Mouse (Mus musculus) c-Kit-negative CD71-positive TER-119-positive erythroid progenitor cells, embryonic 14.5 days (primary cell): Measurements from ENCODE around the gene Arhgap45.
"Not testable (repeated sequence)": the region's sequence is repeated elsewhere in the genome, so short reads cannot be mapped to it uniquely, and the experiment has no call there.

Experiments
- DNase-seq: peaks from one replicate; pipeline ENCODE4 v3.0.0-alpha.2; 2013; ENCODE audit warnings: low read depth, low spot score

Arhgap45 gene

DNA sequence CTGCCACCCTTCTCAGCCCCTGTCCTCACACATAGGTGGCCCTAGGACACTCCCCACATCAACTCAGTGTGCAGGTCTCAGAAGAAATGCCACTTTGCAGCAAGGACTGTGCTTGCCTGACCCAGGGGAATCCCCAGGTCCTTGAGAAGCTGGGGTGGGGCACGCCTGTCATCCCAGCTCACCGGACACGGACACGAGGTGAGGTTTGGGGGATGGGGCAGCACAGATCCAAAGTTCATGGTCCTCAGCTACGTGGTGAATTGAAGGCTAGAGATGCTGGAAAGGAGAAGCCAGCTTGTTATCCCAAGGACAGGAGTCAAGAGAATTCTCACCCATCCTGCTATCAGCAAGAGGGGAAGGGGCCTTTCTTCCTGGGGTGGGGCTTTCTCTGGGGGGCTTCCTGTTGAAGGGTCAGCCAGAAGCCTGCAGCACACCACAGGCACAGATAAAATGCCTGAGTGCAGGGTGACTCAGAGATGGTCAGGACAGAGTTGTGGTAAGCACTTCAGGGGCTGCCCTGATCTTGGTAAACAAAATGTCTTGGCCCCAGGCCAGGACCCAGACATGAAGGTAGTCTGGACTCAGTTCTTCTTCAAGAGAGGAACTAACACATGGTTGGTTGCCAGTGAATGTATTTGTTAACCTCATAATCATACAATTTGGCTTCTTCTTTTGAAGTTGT is 16.5 kb downstream of the Arhgap45 start:
- DNase-seq, result no peak

DNA sequence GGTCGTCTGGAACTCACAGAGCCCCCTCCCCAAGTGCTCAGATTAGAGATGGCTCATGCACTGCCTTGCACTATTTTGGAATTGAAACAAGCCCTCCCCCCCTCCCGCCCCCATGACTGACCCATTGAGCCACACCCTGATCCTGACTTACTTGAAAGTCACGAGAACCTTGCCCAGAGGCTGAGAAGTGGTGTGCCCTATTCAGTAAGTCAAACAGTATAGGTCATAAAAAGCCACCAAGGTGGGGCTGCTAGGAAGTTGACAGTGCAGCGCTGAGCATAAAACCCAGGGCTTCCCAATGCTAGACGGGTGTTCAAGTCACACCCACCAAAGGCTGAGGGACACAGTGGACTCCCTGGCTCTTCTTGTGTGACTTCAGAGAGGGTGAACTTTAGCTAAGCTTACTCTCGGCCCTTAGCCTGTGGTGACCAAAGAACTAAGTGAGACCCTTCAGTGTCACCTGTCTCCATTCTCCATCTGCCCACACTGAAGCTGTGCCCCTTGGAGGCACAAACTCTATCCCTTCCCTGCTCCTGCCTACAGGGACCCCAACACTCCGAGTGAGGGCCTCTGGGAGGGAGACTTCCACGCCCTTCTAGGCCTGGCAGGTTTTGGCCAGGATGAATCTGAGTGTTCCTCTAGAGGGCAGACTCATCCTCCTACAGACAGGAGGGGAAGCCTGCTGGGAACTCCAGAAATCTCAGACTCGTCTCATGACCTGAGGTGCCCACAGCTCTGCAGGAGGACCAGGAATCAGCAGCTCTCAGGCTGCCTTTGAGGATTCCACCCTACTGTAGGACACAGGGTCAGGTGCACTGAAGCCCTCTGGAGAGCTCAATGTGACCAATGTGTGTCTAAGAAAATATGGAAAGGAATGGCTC is 17.3 kb downstream of the Arhgap45 start:
- no peak for DNase-seq

DNA sequence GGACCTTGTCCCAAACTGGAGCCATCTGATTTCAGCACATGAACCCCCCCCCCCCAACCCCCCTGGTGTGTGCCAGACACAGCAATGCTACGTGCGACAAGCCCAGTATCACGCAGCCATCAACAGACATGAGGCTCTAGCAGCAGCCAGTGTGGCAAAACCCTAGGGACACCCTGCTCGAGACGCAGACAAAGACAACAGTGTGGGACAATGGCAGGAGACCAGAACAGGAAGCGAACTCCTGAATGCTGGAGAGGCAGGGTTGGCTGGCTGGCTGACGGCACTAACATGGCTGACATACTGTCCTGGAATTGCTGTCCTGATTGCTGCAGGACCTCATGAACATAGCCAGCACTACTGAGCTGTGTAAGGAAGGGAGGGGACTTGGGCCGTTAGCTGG is 18.7 kb downstream of the Arhgap45 start:
- DNase-seq, result no peak

DNA sequence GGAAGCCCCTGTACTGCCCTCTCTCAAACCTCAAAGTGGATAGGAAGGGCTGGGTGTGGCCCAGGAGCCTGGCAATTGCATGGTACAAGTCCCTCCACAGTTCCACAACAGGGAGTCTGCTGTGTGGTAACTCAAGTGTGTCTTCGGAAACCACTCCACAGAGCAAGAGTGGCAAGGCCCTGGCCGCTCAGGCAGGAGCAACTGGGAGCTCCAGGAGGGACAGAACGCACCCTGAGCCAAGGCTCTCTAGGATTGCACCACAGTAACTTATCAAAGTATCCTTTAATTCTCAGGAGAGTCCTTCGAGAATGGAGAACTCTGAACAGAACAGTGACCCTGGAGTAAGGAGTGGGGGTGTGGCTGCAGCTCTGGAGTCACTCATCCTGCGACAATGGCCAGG is 19.2 kb downstream of the Arhgap45 start:
- DNase-seq, result no peak

DNA sequence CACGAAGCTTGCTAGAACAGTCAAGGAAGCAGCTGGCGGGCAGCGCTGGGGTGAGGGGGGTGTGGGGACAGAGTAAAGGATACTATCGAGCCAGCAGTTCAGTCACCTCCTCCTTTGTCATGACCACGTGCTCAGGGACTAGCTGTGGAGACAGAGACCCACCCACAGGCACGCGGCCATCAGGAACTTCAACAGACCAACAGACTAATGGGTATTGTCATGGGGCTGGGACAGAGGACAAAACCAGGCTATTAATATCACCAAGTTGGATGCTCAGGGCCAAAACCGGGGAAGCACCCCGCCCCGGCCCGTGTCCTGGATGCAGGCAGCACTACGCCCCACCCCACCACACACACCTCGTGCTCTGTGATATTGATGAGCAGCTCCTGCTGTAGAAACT is 20.4 kb downstream of the Arhgap45 start:
- DNase-seq, result no peak

DNA sequence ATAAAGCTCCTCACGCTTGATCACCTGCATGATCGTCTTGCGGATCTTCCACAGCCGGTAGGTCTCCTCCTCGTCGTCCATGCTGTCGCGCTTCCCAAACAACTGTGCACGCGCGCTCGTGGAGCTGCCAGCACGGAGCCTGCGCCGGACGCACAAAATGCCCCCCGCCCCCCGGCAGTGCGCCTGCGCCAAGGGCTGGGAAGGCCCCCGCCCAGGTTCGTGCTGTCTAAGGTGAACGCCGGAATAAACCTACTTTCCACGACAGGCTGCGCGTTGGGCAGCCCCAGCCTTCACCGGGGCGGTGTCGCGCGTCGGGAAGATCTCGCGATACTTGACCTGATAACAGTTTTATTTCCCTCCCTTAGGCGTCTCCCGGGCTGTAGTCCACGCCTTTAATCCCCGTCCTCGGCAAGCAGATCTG is 23.1 kb downstream of the Arhgap45 start, which contains the start of gene Polr2e:
Gene Polr2e, minus strand, starts transcription at position 237 of the 421 bp plus-strand sequence.
- peak; percentile 96 for DNase-seq

DNA sequence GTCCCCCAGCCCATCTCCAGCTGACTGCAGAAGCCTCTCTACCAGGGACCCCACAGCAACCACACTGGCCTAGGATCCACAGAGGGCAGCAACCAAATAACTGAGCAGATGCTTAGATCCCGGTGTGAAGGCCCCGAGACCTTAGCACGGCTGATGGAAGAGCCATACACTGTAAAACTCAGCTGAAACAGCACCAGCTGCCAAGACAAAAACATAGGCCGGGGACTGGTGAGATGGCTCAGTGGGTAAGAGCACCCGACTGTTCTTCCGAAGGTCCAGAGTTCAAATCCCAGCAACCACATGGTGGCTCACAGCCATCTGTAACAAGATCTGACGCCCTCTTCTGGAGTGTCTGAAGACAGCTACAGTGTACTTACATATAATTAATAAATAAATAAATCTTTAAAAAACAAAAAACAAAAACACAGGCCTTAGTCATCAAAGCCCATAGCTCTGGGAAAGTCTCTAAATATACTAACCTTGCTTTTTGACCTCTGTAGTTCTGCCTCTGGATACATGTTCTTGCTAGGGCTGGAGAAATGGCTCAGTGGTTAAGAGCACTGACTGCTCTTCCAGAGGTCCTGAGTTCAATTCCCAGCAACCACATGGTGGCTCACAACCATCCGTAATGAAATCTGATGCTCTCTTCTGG is 25.1 kb downstream of the Arhgap45 start:
- not testable (repeated sequence) for DNase-seq

DNA sequence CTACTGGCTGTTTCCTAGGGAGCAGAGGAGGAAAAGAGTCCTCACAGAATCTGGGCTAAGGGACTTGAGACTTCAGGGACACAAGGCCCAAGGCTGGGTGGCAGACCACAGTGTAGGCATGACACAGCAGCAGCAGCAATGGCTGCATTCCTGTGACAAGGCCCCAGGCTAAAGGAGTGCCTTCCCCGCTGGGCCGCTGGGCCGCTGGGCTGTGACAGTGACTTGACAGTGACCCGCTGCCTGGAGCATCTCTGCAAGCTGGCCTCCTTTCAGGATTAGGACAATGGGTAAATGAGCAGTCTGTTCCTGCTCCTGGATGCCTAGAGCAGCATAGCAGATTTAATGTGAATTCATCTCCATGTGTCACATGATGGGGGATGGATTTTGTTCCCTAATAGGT is 27.6 kb downstream of the Arhgap45 start:
- DNase-seq, result no peak

DNA sequence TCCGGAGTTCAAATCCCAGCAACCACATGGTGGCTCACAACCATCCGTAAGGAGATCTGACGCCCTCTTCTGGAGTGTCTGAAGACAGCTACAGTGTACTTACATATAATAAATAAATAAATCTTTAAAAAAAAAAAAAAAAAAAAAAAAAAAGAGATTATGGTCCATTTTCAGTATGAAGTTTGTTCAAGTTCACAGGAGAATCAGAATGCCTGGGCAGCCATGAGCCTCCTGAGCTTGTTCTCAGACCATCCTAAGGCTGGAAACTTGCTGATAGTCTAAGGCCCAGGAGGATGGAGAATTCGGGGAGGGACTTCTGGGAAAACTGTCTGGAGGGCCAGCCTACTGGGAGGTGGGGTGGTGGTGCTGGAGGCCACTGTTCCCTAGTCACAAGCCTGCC is 28.9 kb downstream of the Arhgap45 start:
- DNase-seq, result not testable (repeated sequence)

DNA sequence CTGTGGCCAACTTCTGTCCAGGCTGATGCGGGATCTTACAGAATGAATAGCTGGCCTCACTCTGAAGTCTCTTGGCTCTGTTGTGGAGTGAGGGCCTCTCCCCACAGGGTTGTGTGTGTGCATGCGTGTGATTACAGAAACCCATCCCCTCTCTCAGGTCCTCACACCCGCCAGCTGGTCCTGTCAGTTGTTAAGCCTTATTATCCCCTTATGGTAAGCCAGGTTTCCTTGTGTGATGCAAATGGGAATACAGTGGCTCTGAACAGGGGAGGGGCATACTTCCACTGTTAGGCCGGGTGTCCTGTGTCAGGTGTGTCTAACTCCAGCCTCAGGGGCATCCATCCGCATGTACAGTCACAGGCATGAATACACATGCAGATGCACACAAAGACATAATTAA is 29.3 kb downstream of the Arhgap45 start:
- DNase-seq, result no peak

DNA sequence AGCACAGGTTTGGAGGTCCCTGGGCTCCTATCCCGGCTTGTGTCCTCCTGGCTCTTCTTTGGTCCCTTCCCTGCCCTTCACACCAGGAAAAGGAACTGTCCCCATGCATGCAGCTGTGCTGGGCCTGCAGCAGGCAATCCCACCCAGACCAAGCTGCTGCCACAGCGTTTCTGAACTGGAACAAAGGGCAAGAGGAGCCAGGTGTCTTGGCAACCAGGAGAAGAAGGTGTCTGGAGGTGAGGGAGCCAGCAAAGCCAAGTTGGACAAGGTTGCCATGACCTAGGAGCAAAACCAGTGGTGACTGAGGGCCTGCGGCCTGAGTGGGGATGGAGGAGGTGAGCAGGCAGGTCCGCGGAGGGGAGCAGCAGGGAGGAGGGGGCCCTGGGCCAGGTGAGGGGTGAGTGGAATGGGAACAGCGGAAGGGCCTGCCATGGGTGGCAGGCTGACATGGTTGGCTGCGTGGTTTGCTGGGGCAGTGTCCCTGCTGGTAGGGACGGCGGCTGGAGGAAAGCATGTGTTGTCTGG is 30.6 kb downstream of the Arhgap45 start, which contains the start of gene Gpx4:
Gene Gpx4, plus strand, starts transcription at position 126 of the 525 bp plus-strand sequence.
- DNase-seq, result no peak

DNA sequence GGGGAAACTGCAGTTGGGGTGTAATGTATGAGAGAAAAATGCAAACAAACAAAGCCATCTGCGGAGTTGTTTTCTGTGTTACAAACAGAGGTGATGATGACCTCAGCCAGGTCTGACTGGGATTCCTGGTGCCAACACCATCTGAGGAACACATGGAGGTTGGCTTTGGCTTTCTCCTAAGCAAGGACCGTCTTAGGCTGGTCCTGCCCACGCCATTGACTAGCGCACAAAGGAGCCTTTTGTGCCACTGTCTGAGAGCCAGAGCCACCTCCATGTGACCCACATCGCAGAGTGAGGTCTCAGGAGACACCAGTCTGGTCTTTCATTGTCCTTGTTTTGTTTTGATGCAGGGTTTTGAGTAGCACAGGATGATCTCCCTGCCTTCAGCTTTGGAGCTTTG is 31.9 kb downstream of the Arhgap45 start:
- no peak for DNase-seq

DNA sequence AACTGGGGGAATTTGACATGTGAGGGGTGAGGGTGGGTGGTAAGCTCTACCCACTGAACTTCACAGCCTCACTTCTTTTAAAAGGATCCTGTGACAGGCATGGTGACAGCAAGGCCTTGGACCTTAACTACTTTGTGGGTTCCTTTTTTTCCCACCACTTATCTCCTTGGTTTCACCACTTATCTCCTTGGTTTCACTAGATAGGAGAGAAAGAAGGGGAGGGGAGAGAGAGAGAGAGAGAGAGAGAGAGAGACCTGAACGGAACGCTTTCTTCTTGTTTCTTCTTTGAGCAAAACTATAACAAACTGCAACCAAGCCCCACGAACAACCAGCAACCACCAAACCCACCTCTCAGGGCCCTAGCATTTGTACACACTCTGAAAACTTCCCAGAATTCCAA is 32.4 kb downstream of the Arhgap45 start:
- DNase-seq, result no peak

DNA sequence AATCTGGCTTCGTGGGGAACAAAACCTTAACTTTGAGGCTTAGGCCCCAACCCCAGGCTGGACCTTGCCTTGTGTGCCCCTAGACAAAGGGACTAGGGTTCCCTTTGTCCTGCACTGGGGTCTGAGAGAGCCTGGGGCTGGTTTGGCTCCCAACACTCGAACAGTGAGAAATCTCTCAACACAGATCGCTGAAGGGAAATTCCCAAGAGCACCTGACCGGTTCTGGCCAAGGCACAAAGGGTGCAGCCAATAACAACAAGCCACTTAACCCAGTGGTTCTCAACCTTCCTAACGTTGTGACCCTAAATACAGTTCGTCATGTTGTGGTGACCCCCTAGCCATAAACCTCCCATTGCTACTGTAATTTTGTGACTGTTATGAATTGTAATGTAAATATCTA is 33.8 kb downstream of the Arhgap45 start:
- no peak for DNase-seq

DNA sequence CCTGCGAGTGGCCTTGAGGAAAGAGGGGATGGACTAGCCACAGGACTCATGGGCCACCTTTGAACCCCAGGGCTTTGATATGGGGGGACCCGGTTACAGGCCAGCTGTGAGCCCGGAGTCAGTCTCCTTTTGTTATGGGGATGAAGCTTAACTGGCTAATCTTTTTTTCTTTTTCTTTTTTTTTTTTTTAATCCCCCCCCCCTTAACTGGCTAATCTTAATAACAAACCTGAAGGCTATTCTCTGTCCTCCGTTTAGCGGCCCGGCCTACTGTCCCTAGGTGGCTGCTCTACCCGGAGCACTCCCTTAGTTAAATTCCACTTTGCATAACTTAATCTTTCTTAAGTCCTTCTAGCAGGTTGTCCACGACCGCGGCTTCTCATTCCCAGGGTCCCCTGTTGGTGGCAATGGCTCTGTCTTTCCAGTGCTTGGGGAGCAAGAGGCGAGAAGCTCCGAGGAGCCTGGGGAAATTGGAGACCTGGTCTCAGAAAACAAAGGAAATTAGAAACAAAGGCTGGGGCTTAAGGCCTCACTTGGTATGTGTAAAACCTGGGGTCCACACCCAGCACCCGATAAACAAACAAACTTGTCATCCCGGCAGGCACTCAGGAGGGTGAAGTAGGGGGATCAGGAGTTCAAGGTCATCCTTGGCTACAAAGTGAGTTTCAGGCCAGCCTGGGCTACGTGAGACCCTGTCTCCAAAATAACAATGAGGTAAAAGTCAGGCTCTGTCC is 34.6 kb downstream of the Arhgap45 start:
- DNase-seq, result no peak

DNA sequence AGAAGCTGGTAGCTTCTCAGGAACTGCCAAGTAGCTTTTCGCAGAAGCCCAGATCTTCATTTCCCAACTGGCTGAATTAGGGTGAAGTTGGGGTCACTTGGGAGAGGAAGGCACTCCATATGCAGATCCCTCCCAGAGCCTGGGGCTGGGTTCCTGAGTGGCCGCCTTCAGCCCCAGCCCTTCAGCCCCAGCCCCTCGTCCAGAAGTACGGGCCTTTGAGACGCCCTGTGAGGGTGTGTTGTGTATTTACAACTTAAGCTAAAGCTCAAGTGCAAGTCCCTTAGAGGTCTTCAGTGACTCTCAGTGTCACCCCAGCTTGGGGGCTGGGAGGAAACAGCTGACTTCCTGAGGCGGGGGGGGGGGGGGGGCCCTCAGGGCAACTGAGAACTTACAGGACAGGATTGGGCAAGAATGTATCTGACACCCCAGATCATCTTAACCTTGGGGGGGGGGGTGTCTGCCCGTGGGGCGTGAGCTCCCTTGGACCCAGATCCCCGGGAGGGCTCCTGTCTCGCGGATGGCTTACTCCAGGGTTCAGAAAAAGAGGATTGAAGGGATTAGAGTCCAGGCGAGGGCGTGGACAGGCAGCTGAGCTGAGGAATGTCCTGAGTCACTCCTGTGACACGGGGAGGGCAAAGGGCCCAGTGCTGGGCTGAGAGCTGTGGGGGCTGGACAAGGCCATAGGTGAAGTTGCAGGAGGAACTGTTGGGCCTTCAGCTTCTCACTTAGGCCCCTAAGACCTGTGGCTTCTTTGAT is 35.3 kb downstream of the Arhgap45 start:
- no peak for DNase-seq

DNA sequence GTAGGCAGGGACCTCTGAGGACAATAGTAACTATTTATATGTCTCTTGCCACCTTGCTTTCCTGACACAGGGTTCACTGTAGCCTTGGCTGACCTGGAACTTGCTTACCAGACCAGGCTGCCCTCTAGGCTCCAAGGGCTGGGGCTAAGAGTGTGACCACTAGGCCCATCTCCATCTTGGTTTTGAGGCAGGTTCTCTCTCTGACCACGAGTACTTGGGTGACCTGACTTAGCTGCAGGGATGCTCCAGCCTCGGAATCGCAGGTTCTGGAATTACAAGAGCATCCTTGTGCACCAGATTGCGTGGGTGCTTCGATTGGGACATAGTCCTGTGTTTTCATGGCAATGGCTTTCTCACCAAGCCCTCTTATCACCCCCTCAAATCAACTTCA is 35.9 kb downstream of the Arhgap45 start:
- no peak for DNase-seq

DNA sequence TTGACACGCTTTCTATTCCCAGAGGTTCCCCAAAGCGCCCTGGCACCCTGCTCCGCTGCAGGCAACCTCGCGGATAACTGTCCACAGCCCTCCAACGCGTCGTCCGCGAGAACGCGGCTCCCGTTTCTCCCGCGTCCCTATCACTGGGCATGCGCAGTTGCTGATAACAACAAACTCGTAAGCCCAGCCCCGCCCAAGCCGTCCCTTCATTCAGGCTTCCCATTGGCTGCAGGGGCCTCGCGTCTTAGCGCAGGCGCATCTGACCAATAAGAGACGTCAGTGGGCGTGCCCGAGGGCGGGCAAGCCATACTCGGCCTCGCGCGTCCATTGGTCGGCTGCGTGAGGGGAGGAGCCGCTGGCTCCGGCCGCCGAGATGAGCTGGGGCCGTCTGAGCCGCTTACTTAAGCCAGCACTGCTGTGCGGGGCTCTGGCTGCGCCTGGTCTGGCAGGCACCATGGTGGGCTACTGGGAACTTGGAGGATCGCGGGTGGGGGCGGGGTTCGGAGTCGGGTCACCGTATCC is 36.9 kb downstream of the Arhgap45 start:
- peak; percentile 100 for DNase-seq

DNA sequence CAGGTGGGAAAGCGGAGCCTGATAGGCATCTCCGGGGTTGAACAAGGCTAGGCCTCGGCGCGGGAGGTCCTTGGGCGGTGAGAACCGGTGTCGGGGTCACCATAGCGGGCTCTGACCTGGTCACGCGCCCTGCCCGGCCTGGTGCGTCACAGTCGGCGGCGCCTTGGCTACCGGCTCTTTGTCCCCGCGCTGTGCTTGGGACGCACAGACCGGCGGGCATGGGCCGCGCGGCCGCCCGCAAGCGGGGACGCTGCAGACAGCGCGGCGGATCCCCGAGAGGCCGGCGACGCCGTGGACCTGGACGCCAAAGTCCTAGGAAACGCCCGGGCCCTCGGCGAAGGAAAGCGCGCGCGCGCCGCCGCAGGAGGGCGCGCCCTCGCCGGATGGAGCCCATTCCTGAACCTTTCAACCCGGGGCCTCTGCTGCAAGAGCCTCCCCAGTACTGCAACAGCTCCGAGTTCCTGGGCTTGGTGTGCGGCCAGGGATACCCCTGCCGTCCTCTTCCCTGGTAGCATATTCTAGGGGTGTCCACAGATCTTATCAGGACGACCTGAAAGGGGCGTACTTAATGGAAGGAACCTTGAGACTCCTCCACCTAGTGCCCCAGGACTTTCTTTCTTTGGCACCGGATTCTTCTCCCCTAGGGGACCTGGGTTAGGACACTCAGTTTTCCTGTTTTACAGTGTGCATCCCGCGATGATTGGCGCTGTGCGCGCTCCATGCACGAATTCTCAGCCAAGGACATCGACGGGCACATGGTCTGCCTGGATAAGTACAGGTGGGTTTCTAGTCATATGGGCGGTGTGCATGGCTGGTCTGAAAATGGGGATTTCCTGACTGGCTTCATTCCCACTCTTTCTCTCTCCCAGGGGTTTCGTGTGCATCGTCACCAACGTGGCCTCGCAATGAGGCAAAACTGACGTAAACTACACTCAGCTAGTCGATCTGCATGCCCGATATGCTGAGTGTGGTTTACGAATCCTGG is 37.7 kb downstream of the Arhgap45 start:
- peak; percentile 65 for DNase-seq
